Mouse (Mus musculus) neural tube, embryonic 14.5 days (tissue): ENCODE data around the gene Urm1. TPM values are rescaled to one million over a fixed set of nuclear protein-coding genes. Genes with fewer than 3 reads are reported as not detected.

Experiments used
- ATAC-seq: fragments of 200-750 bp; cut with Nextera tagmentation; 2 replicates; pipeline ENCODE4 v1.8.0; 2017; ENCODE audit warnings: low read depth, mild to moderate bottlenecking, moderate TSS enrichment, moderate library complexity
- H3K27ac ChIP-seq: fragments of 300-500 bp; sonication (generic); 2 replicates; pipeline ENCODE4 v1.5.1; 2014; ENCODE audit warnings: low read depth, mild to moderate bottlenecking, control low read depth, low read length, moderate library complexity, mixed read lengths
- H3K27me3 ChIP-seq: fragments of 300-500 bp; sonication (generic); 2 replicates; pipeline ENCODE4 v1.6.1; 2014; ENCODE audit warnings: low read length; ENCODE audit not compliant: control insufficient read depth, insufficient read depth
- H3K36me3 ChIP-seq: fragments of 300-500 bp; sonication (generic); 2 replicates; pipeline ENCODE4 v1.6.1; 2014; ENCODE audit warnings: low read length, mixed read lengths; ENCODE audit not compliant: control insufficient read depth, insufficient read depth
- H3K4me1 ChIP-seq: fragments of 300-500 bp; sonication (generic); 2 replicates; pipeline ENCODE4 v1.6.1; 2014; ENCODE audit warnings: low read length; ENCODE audit not compliant: control insufficient read depth, insufficient read depth
- H3K4me2 ChIP-seq: fragments of 300-500 bp; sonication (generic); 2 replicates; pipeline ENCODE4 v1.6.1; 2014; ENCODE audit warnings: mild to moderate bottlenecking, low read depth, low read length, control low read depth
- H3K4me3 ChIP-seq: fragments of 300-500 bp; sonication (generic); 2 replicates; pipeline ENCODE4 v1.5.1; 2014; ENCODE audit warnings: low read depth, low read length, control low read depth, mixed read lengths
- H3K9ac ChIP-seq: fragments of 300-500 bp; sonication (generic); replicated peaks from 2 replicates; pipeline ENCODE4 v1.6.1; 2014; ENCODE audit warnings: low read depth, mild to moderate bottlenecking, control low read depth, low read length, mixed read lengths
- H3K9me3 ChIP-seq: fragments of 300-500 bp; sonication (generic); 2 replicates; pipeline ENCODE4 v1.6.1; 2016; ENCODE audit warnings: low read length; ENCODE audit not compliant: control insufficient read depth
- WGBS: fragments of 180-500 bp; shearing (Covaris S2); extraction: QIAGEN DNeasy Blood & Tissue Kit; methylation state at CpG from one replicate; pipeline ENCODE4 v1.1.7; 2014; 5-methylcytosine and 5-hydroxymethylcytosine counted together
- polyA plus RNA-seq: library from polyadenylated mRNA; unstranded; fragments of >200 nt; fragmentation: Nextera tagmentation; extraction: Ambion mirVana; gene quantifications from 2 replicates; pipeline ENCODE4 v1.2.1, GENCODE M21; 2014

The Urm1 gene
- polyA plus RNA-seq, 1 experiment from 2014 or later: 21.8 TPM

- no peak overlapping the region for H3K4me3 ChIP-seq
- 0 out of 2 replicates have a peak, but pooled peaks cover 2% of the 10 kb centered on the region for H3K4me1 ChIP-seq
- H3K27ac ChIP-seq: no peak overlapping the region
- no peak overlapping the region for H3K9ac ChIP-seq
- H3K9me3 ChIP-seq: no peaks in the 10 kb centered on the region
- peaks cover 28% of the 10 kb centered on the region for H3K36me3 ChIP-seq
- H3K27me3 ChIP-seq: no peaks in the 10 kb centered on the region
- no peak overlapping the region for H3K4me2 ChIP-seq
- 97% methylated on average over 2 of the region's 2 CpGs for WGBS
- ATAC-seq: no peak
Observed at GRCm38 (mm10) chr2:29792772-29793487, 26.9 kb upstream of the Urm1 start.

GRCm38 (mm10) chr2:29802075-29802826, 17.6 kb upstream of the Urm1 start, which contains the start of gene Slc27a4:
Gene Slc27a4 (plus strand): TSS chr2:29802634.
- Histone ChIP-seq H3K27me3 (no peaks in the 10 kb centered on the region), H3K9ac (peak within 1 kb of the TSS; percentile 89), H3K36me3 (peaks cover 24% of the 10 kb centered on the region), H3K4me3 (peak within 1 kb of the TSS; percentile 90), H3K9me3 (no peaks in the 10 kb centered on the region), H3K27ac (peak within 1 kb of the TSS; percentile 89), H3K4me1 (peaks cover 11% of the 10 kb centered on the region), H3K4me2 (peak within 1 kb of the TSS; percentile 81)
- peak; percentile 98 for ATAC-seq
- WGBS: 5% methylated on average over 28 of the region's 28 CpGs

- H3K36me3 ChIP-seq: peaks cover 30% of the 10 kb centered on the region
- WGBS: under 1% methylated on average over 27 of the region's 39 CpGs
Observed at GRCm38 (mm10) chr2:29802827-29803201, 17.1 kb upstream of the Urm1 start.

GRCm38 (mm10) chr2:29803400-29803831, 16.5 kb upstream of the Urm1 start:
- H3K9ac ChIP-seq: peak overlapping the region; percentile 89
- 20% methylated on average over 6 of the region's 6 CpGs for whole genome bisulfite sequencing
- no peak for ATAC-seq

More at GRCm38 (mm10) chr2:29802827-29803201, 17.1 kb upstream of the Urm1 start:
- Histone ChIP-seq H3K27me3 (no peaks in the 10 kb centered on the region), H3K4me3 (peak overlapping the region; percentile 90), H3K4me2 (peak overlapping the region; percentile 81), H3K4me1 (peaks cover 11% of the 10 kb centered on the region), H3K9ac (peak overlapping the region; percentile 89), H3K9me3 (no peaks in the 10 kb centered on the region), H3K27ac (peak overlapping the region; percentile 89)
- no peak; the same call in 1 of the 2 replicates for ATAC-seq

GRCm38 (mm10) chr2:29815678-29816371, 4.0 kb upstream of the Urm1 start:
- no peaks in the 10 kb centered on the region for H3K9me3 ChIP-seq
- H3K4me3 ChIP-seq: no peak overlapping the region
- 83% methylated on average over 11 of the region's 11 CpGs for WGBS
- H3K36me3 ChIP-seq: peaks cover 52% of the 10 kb centered on the region
- H3K4me2 ChIP-seq: no peak overlapping the region
- no peak for ATAC-seq
- no peaks in the 10 kb centered on the region for H3K27me3 ChIP-seq
- H3K4me1 ChIP-seq: peaks cover 7% of the 10 kb centered on the region; the same call in 1 of the 2 replicates
- H3K9ac ChIP-seq: no peak overlapping the region
- no peak overlapping the region for H3K27ac ChIP-seq

More at GRCm38 (mm10) chr2:29803400-29803831, 16.5 kb upstream of the Urm1 start:
- Histone ChIP-seq H3K4me3 (peak overlapping the region; percentile 90), H3K36me3 (peaks cover 36% of the 10 kb centered on the region), H3K4me2 (peak overlapping the region; percentile 81), H3K4me1 (peaks cover 11% of the 10 kb centered on the region), H3K27me3 (no peaks in the 10 kb centered on the region), H3K27ac (peak overlapping the region; percentile 89), H3K9me3 (no peaks in the 10 kb centered on the region)

- Histone ChIP-seq H3K27ac (peak overlapping the region; percentile 24; the same call in 1 of the 2 replicates), H3K4me1 (peaks cover 7% of the 10 kb centered on the region; the same call in 1 of the 2 replicates), H3K36me3 (peaks cover 36% of the 10 kb centered on the region), H3K27me3 (no peaks in the 10 kb centered on the region), H3K4me3 (no peak overlapping the region), H3K9me3 (no peaks in the 10 kb centered on the region), H3K9ac (no peak overlapping the region), H3K4me2 (no peak overlapping the region)
- WGBS: 36% methylated on average over 8 of the region's 8 CpGs
- ATAC-seq: peak; percentile 70
Observed at GRCm38 (mm10) chr2:29817426-29818232, 2.2 kb upstream of the Urm1 start.

GRCm38 (mm10) chr2:29819363-29819762, 512 bp upstream of the Urm1 start:
- peak overlapping the region; percentile 89 for H3K27ac ChIP-seq
- H3K36me3 ChIP-seq: peaks cover 21% of the 10 kb centered on the region
- ATAC-seq: no peak
- H3K27me3 ChIP-seq: no peaks in the 10 kb centered on the region
- no peaks in the 10 kb centered on the region for H3K9me3 ChIP-seq
- peaks cover 7% of the 10 kb centered on the region; the same call in 1 of the 2 replicates for H3K4me1 ChIP-seq
- no peak overlapping the region for H3K9ac ChIP-seq
- H3K4me2 ChIP-seq: peak overlapping the region; percentile 42
- H3K4me3 ChIP-seq: no peak overlapping the region; the same call in 1 of the 2 replicates
- WGBS: 4% methylated on average over 2 of the region's 2 CpGs

- peaks cover 11% of the 10 kb centered on the region; the same call in 1 of the 2 replicates for H3K4me1 ChIP-seq
- H3K4me3 ChIP-seq: peak overlapping the region; percentile 53
- H3K27me3 ChIP-seq: no peaks in the 10 kb centered on the region
- H3K9me3 ChIP-seq: no peaks in the 10 kb centered on the region
- H3K27ac ChIP-seq: peak overlapping the region; percentile 92
- 0 out of 2 replicates have a peak, but pooled peaks have one; percentile 44 for ATAC-seq
- peak overlapping the region; percentile 45 for H3K9ac ChIP-seq
- peak overlapping the region; percentile 84 for H3K4me2 ChIP-seq
- 5% methylated on average over 11 of the region's 11 CpGs for WGBS
- H3K36me3 ChIP-seq: no peaks in the 10 kb centered on the region
Observed at GRCm38 (mm10) chr2:29826318-29826925, 6.5 kb downstream of the Urm1 start.
